Mouse (Mus musculus) B cell, adult 67 days (primary cell): ENCODE results near the gene Gm20828. TPM values are rescaled to one million over a fixed set of nuclear protein-coding genes. Genes with fewer than 3 reads are reported as not detected.

Experiments
- total RNA-seq, 2 experiments: library from RNA; stranded (reverse); gene quantifications; 4 replicates each; pipeline ENCODE4 v1.2.4; 2023

Gene Gm20828
- not detected for total RNA-seq

GRCm38 (mm10) chrY:11199274-11199673 is at the start of gene Gm20828:
Gene Gm20828 (minus strand): TSS chrY:11199374.

